Mouse (Mus musculus): ENCODE data around the gene Fastk. TPM values are rescaled to one million over a fixed set of nuclear protein-coding genes. Genes with fewer than 3 reads are reported as not detected.
A peak's percentile ranks its signal among the peaks of the same experiment; 100 is the strongest.
"Not testable (repeated sequence)": the region's sequence is repeated elsewhere in the genome, so short reads cannot be mapped to it uniquely, and the experiment has no call there.

Fastk gene
- polyA plus RNA-seq, 1 experiment = 481 TPM

DNA sequence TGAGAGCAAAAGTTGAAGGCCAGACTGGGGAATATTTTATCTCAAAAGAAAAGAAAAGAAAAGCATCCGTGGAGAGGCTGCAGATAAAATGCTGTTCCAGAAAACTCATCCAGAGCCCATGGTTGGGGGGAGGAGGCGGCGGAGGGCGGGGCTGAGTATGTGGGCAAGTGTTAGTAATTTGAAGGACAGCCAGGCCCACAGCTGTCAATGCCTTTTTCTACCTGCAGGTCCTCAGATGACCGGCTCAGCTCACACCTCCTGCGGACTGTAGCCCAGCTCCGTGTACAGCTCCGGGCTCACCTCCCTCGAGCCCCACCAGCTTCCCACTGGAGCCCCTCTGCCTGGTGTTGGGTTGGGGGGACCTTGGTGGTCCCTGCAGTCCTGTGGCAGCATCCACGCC is 45.4 kb downstream of the Fastk start:
- Histone ChIP-seq H3K36me3 (ENCODE audit: control insufficient read depth, insufficient read depth, low read length) (no peaks in the 10 kb centered on the region), H3K27me3 (ENCODE audit: control insufficient read depth, insufficient read depth, low read length) (no peaks in the 10 kb centered on the region), H3K4me1 (replicated peaks; ENCODE audit: control insufficient read depth, insufficient read depth, low read length) (no peaks in the 10 kb centered on the region), H3K4me3 (ENCODE audit: control insufficient read depth, insufficient read depth, low read length) (no peak overlapping the region), H3K27ac (ENCODE audit: control insufficient read depth, insufficient read depth, low read length) (no peak overlapping the region)
- 96% methylated on average over 10 of the region's 10 CpGs for WGBS
- no peak for TF ChIP-seq POLR2A (IDR thresholded peaks at IDR 0.05; ENCODE audit: control insufficient read depth, extremely low read depth, insufficient read depth, low read length, poor library complexity)
- no peak for TF ChIP-seq CTCF (IDR thresholded peaks at IDR 0.05; ENCODE audit: borderline replicate concordance, control insufficient read depth, extremely low read depth, insufficient read depth, low read length, poor library complexity)
- no peak for DNase-seq

DNA sequence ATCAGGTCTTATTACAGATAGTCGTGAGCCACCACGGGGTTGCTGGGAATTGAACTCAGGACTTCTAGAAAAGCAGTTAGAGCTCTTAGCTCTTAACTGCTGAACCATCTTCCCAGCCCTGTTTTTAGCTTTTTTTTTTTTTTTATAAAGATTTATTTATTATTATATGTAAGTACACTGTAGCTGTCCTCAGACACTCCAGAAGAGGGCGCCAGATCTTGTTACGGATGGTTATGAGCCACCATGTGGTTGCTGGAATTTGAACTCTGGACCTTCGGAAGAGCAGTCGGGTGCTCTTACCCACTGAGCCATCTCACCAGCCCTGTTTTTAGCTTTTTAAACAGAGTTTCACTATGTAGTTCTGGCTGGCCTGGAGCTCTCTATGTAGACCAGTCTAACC is 48.8 kb downstream of the Fastk start:
- not testable (repeated sequence) for DNase-seq; H3K36me3 ChIP-seq (ENCODE audit: control insufficient read depth, insufficient read depth, low read length); H3K4me1 ChIP-seq (replicated peaks; ENCODE audit: control insufficient read depth, insufficient read depth, low read length); H3K27ac ChIP-seq (ENCODE audit: control insufficient read depth, insufficient read depth, low read length); H3K4me3 ChIP-seq (ENCODE audit: control insufficient read depth, insufficient read depth, low read length); H3K27me3 ChIP-seq (ENCODE audit: control insufficient read depth, insufficient read depth, low read length)
- WGBS = 91% methylated on average over 6 of the region's 6 CpGs

DNA sequence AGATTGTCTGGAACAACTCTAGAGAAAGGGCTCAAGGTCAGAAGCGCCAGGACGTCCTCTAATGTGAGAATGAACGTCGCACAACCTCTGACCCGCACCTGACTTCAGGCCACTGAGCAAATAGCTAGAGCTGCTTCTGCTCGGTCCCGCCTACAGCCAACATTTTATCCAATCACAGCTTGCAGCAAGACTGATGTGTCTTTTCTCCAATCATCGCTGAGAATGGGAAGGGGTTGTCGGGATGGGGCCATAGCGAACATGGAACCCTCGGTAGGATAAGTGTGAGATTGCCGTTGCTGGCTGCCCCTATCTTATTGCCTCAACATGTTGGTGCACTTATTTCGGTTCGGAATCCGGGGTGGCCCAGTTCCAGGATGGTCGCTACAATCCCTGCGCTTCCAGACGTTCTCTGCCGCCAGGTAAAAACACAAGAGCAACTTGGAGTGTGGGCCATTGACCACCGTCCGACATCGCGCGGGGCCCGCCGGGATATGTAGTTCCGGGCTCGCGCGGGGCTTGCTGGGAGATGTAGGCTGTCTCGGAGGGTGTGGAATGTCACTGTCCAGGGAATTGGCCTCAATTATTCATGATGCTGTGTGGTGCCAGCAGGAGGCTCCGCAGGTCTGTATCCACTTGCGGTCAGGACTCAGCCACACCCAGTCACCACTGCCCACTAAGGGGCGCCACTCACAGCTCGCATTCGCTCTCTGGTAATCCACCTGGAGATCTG is 50.8 kb downstream of the Fastk start:
- Histone ChIP-seq H3K36me3 (ENCODE audit: control insufficient read depth, insufficient read depth, low read length) (no peaks in the 10 kb centered on the region), H3K27ac (ENCODE audit: control insufficient read depth, insufficient read depth, low read length) (peak overlapping the region; percentile 79), H3K4me1 (replicated peaks; ENCODE audit: control insufficient read depth, insufficient read depth, low read length) (peaks cover 6% of the 10 kb centered on the region), H3K4me3 (ENCODE audit: control insufficient read depth, insufficient read depth, low read length) (peak overlapping the region; percentile 77), H3K27me3 (ENCODE audit: control insufficient read depth, insufficient read depth, low read length) (no peaks in the 10 kb centered on the region)
- TF ChIP-seq POLR2A (IDR thresholded peaks at IDR 0.05; ENCODE audit: control insufficient read depth, extremely low read depth, insufficient read depth, low read length, poor library complexity) (no peak), CTCF (IDR thresholded peaks at IDR 0.05; ENCODE audit: borderline replicate concordance, control insufficient read depth, extremely low read depth, insufficient read depth, low read length, poor library complexity) (peak; percentile 80)
- DNase-seq = peak; percentile 94
- 3% methylated on average over 36 of the region's 36 CpGs for WGBS

DNA sequence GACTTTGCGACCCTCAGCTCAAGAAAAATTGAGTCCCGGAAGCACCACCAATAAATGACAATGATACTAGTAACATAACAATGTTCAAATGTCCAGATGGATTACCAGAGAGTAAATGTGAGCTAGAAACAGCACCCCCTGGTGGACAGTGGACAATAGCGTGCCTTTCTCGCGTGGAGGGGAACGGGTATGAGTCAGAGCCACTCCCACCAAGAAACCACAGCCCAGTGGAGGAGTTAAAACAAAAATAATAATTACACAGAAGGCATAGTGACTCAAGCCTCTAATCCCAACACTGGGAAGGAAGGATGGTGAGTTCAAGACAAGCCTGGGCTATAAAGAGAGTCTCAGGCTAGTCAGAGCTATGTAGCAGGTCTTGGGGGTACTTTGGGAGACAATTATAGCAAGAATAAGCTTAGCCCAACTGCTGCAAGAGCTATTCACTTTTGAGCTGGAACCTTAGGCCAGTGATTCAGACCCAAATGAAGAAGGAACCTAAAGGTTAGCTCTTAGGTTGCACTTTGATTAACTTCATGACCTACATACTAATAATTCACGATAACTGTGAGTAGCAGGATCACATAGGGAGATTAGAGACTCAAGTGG is 51.6 kb downstream of the Fastk start, which contains the start of gene Abcb8:
Gene Abcb8, plus strand, starts transcription at position 272 of the 606 bp plus-strand sequence.
- 12% methylated on average over 7 of the region's 7 CpGs for WGBS
- peak within 1 kb of the TSS; percentile 77 for H3K4me3 ChIP-seq (ENCODE audit: control insufficient read depth, insufficient read depth, low read length)
- H3K27me3 ChIP-seq (ENCODE audit: control insufficient read depth, insufficient read depth, low read length) = no peaks in the 10 kb centered on the region
- peak; percentile 61; the same call in 1 of the 2 replicates for TF ChIP-seq CTCF (IDR thresholded peaks at IDR 0.05; ENCODE audit: borderline replicate concordance, control insufficient read depth, extremely low read depth, insufficient read depth, low read length, poor library complexity)
- TF ChIP-seq POLR2A (IDR thresholded peaks at IDR 0.05; ENCODE audit: control insufficient read depth, extremely low read depth, insufficient read depth, low read length, poor library complexity) = no peak
- peaks cover 13% of the 10 kb centered on the region for H3K4me1 ChIP-seq (replicated peaks; ENCODE audit: control insufficient read depth, insufficient read depth, low read length)
- H3K27ac ChIP-seq (ENCODE audit: control insufficient read depth, insufficient read depth, low read length) = peak within 1 kb of the TSS; percentile 79
- no peaks in the 10 kb centered on the region for H3K36me3 ChIP-seq (ENCODE audit: control insufficient read depth, insufficient read depth, low read length)
- peak; percentile 88 for DNase-seq

DNA sequence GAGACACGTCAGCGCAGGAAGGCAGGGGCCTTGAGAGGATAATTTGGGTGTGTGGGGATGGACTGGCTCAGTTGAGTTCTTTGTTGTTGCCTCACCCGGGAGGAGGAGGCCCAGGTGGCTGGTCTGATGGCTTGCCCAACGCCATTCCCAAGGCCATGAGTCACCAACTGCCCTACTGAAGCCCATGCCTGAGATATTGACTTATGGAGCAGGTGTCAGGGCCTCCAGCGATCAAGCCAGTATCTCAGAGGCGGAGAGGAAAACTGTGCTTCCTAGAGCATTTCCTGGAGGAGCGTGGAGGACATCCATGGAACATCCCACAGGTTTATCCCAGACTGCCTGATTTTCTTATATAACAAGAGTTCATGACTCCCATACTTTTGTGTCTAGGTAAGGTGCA is 52.4 kb downstream of the Fastk start:
- H3K36me3 ChIP-seq (ENCODE audit: control insufficient read depth, insufficient read depth, low read length) = no peaks in the 10 kb centered on the region
- H3K27me3 ChIP-seq (ENCODE audit: control insufficient read depth, insufficient read depth, low read length) = no peaks in the 10 kb centered on the region
- DNase-seq = no peak
- H3K4me3 ChIP-seq (ENCODE audit: control insufficient read depth, insufficient read depth, low read length) = no peak overlapping the region
- peaks cover 20% of the 10 kb centered on the region for H3K4me1 ChIP-seq (replicated peaks; ENCODE audit: control insufficient read depth, insufficient read depth, low read length)
- no peak overlapping the region for H3K27ac ChIP-seq (ENCODE audit: control insufficient read depth, insufficient read depth, low read length)
- TF ChIP-seq CTCF (IDR thresholded peaks at IDR 0.05; ENCODE audit: borderline replicate concordance, control insufficient read depth, extremely low read depth, insufficient read depth, low read length, poor library complexity) = no peak
- no peak for TF ChIP-seq POLR2A (IDR thresholded peaks at IDR 0.05; ENCODE audit: control insufficient read depth, extremely low read depth, insufficient read depth, low read length, poor library complexity)
- WGBS = 90% methylated on average over 7 of the region's 7 CpGs

DNA sequence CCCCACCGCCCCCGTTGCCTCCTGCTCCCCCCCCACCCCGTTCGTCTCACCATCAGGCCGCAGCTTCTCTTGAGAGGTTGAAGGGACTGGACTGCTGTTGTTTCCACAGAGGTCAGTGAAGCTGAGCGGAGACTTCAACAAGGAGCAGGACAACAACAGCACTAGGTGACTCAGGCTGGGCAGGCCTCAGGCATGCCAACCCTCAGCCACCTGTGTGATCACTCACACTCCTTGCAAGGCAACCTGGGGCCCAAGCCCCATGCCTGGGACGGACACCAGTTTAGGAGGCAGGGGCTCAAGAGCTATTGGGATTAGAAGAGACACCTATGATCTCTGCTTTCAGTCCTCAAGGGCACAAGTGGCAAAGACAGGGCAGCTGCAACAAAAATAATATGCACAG is 53.2 kb downstream of the Fastk start, which contains the start of gene Atg9b:
Gene Atg9b, minus strand, starts transcription at position 280 of the 400 bp plus-strand sequence.
- DNase-seq = no peak
- TF ChIP-seq POLR2A (IDR thresholded peaks at IDR 0.05; ENCODE audit: control insufficient read depth, extremely low read depth, insufficient read depth, low read length, poor library complexity) = no peak
- TF ChIP-seq CTCF (IDR thresholded peaks at IDR 0.05; ENCODE audit: borderline replicate concordance, control insufficient read depth, extremely low read depth, insufficient read depth, low read length, poor library complexity) = no peak
- Histone ChIP-seq H3K27me3 (ENCODE audit: control insufficient read depth, insufficient read depth, low read length) (no peaks in the 10 kb centered on the region), H3K36me3 (ENCODE audit: control insufficient read depth, insufficient read depth, low read length) (no peaks in the 10 kb centered on the region), H3K4me3 (ENCODE audit: control insufficient read depth, insufficient read depth, low read length) (no peak within 1 kb of the TSS), H3K4me1 (replicated peaks; ENCODE audit: control insufficient read depth, insufficient read depth, low read length) (peaks cover 28% of the 10 kb centered on the region), H3K27ac (ENCODE audit: control insufficient read depth, insufficient read depth, low read length) (no peak within 1 kb of the TSS)
- WGBS = 97% methylated on average over 7 of the region's 7 CpGs
